In genomic region chr2:157040649-157041046, GRCm38 (mm10) we compare ENCODE assay signal across 25 mouse cellular contexts. TPM values are rescaled to one million over a fixed set of nuclear protein-coding genes. Genes with fewer than 3 reads are reported as not detected.
DNase-seq lines count a peak whose midpoint lies in the region; ATAC-seq and TF ChIP-seq lines count a peak whose summit lies in the region.
"Had no signal": no experiment of that assay in that cellular context is flagged by ENCODE, and none has a peak within 500 bp of the region (broad histone marks: within the 10 kb centered on the region; RNA-seq: fewer than 3 reads in every experiment).

No protein-coding gene starts in this region.

- H3K4me1 ChIP-seq in cerebellum, adult 2 months (ENCODE audit: control insufficient read depth, insufficient read depth, low read length), result peaks cover 45% of the 10 kb centered on the region
- H3K4me1 ChIP-seq in hindbrain, embryonic 13.5 days (replicated peaks), result peaks cover 19% of the 10 kb centered on the region
- H3K4me1 ChIP-seq in hindbrain, embryonic 10.5 days (replicated peaks), result no peaks in the 10 kb centered on the region
- H3K4me1 ChIP-seq in megakaryocyte, embryonic 14.5 days, result peaks cover 73% of the 10 kb centered on the region
- 0 out of 2 replicates have a peak, but pooled peaks cover 2% of the 10 kb centered on the region for H3K4me1 ChIP-seq in forebrain, embryonic 11.5 days (replicated peaks; ENCODE audit: control insufficient read depth, insufficient read depth, low read length)
- H3K4me1 ChIP-seq: embryonic facial prominence, embryonic 12.5 days; heart, embryonic 13.5 days; limb, embryonic 15.5 days; midbrain, embryonic 12.5 days had no signal

- no peak overlapping the region for H3K9ac ChIP-seq in hindbrain, embryonic 13.5 days
- H3K9ac ChIP-seq in forebrain, embryonic 11.5 days (ENCODE audit: low read length), result no peak overlapping the region
- H3K9ac ChIP-seq: embryonic facial prominence, embryonic 12.5 days; forebrain, postnatal 0 days; heart, embryonic 13.5 days; limb, embryonic 15.5 days; liver, embryonic 15.5 days; midbrain, embryonic 12.5 days had no signal

- TF ChIP-seq POLR2A in cerebellum, adult 2 months (IDR thresholded peaks at IDR 0.05; ENCODE audit: borderline replicate concordance, insufficient read depth, low read length), result no peak

- H3K36me3 ChIP-seq in hindbrain, embryonic 13.5 days, result peaks cover 80% of the 10 kb centered on the region
- H3K36me3 ChIP-seq in hindbrain, embryonic 10.5 days, result peaks cover 99% of the 10 kb centered on the region
- H3K36me3 ChIP-seq in megakaryocyte, embryonic 14.5 days (replicated peaks; ENCODE audit: low read length), result peaks cover 77% of the 10 kb centered on the region
- peaks cover 15% of the 10 kb centered on the region for H3K36me3 ChIP-seq in forebrain, embryonic 11.5 days (ENCODE audit: control insufficient read depth, insufficient read depth, low read length)

- peak overlapping the region; percentile 67 for H3K27ac ChIP-seq in cerebellum, adult 2 months (ENCODE audit: insufficient read depth, low read length)
- H3K27ac ChIP-seq in hindbrain, embryonic 13.5 days, result peak overlapping the region; percentile 60
- no peak overlapping the region for H3K27ac ChIP-seq in hindbrain, embryonic 10.5 days
- no peak overlapping the region for H3K27ac ChIP-seq in forebrain, embryonic 11.5 days (ENCODE audit: low read depth, low read length)
- H3K27ac ChIP-seq: embryonic facial prominence, embryonic 12.5 days; heart, embryonic 13.5 days; limb, embryonic 15.5 days; liver, embryonic 15.5 days; midbrain, embryonic 12.5 days had no signal

- 13% methylated on average over 17 of the region's 17 CpGs for WGBS in cerebellum, adult 2 months
- 84% methylated on average over 17 of the region's 17 CpGs for WGBS in hindbrain, embryonic 13.5 days
- WGBS in hindbrain, embryonic 10.5 days, result 88% methylated on average over 17 of the region's 17 CpGs
- 80% methylated on average over 17 of the region's 17 CpGs for WGBS in forebrain, embryonic 11.5 days

- 0 out of 2 replicates have a peak, but pooled peaks have one; percentile 3 for TF ChIP-seq CTCF in cerebellum, adult 2 months (IDR thresholded peaks at IDR 0.05; ENCODE audit: borderline replicate concordance, insufficient read depth, low read depth, low read length)

- no peak for DNase-seq in cerebellum, adult 2 months
- DNase-seq in cerebellum, adult 8-10 months, result no peak
- DNase-seq in hindbrain, embryonic 10.5 days (ENCODE audit: low spot score), result no peak
- no peak for DNase-seq in forebrain, embryonic 11.5 days (ENCODE audit: low spot score)

- no peak overlapping the region for H3K4me2 ChIP-seq in hindbrain, embryonic 13.5 days
- no peak overlapping the region for H3K4me2 ChIP-seq in forebrain, embryonic 11.5 days (ENCODE audit: low read depth, low read length, severe bottlenecking)
- H3K4me2 ChIP-seq: embryonic facial prominence, embryonic 12.5 days; heart, embryonic 13.5 days; limb, embryonic 15.5 days; liver, embryonic 15.5 days; midbrain, embryonic 12.5 days had no signal

- no peaks in the 10 kb centered on the region for H3K27me3 ChIP-seq in cerebellum, adult 2 months (ENCODE audit: control insufficient read depth, insufficient read depth, low read length)
- no peaks in the 10 kb centered on the region for H3K27me3 ChIP-seq in hindbrain, embryonic 13.5 days
- H3K27me3 ChIP-seq in hindbrain, embryonic 10.5 days (ENCODE audit: insufficient read depth, poor library complexity, severe bottlenecking), result no peaks in the 10 kb centered on the region
- H3K27me3 ChIP-seq in megakaryocyte, embryonic 14.5 days (replicated peaks), result peaks cover 2% of the 10 kb centered on the region
- no peaks in the 10 kb centered on the region for H3K27me3 ChIP-seq in forebrain, embryonic 11.5 days (ENCODE audit: control insufficient read depth, insufficient read depth, low read length)
- H3K27me3 ChIP-seq: embryonic facial prominence, embryonic 12.5 days; heart, embryonic 13.5 days; limb, embryonic 15.5 days; liver, embryonic 15.5 days; midbrain, embryonic 12.5 days had no signal

- no peak for ATAC-seq in hindbrain, embryonic 13.5 days (ENCODE audit: low FRiP score)
- no peak for ATAC-seq in megakaryocyte, adult 5-6 weeks (ENCODE audit: poor library complexity, severe bottlenecking)
- ATAC-seq in erythroid progenitor cell, adult 5-6 weeks (replicated peaks; ENCODE audit: low FRiP score, poor library complexity, severe bottlenecking), result 0 out of 2 replicates have a peak, but pooled peaks have one; percentile 20
- no peak for ATAC-seq in forebrain, embryonic 11.5 days (replicated peaks; ENCODE audit: low FRiP score)

- 0 out of 2 replicates have a peak, but pooled peaks cover 6% of the 10 kb centered on the region for H3K9me3 ChIP-seq in hindbrain, embryonic 13.5 days
- peaks cover 8% of the 10 kb centered on the region; the same call in 1 of the 2 replicates for H3K9me3 ChIP-seq in hindbrain, embryonic 10.5 days
- H3K9me3 ChIP-seq in megakaryocyte, embryonic 14.5 days, result peaks cover 11% of the 10 kb centered on the region
- H3K9me3 ChIP-seq in forebrain, embryonic 11.5 days (ENCODE audit: control insufficient read depth, low read length), result no peaks in the 10 kb centered on the region; the same call in 1 of the 2 replicates
- H3K9me3 ChIP-seq: embryonic facial prominence, embryonic 12.5 days; limb, embryonic 15.5 days; liver, embryonic 15.5 days; midbrain, embryonic 12.5 days had no signal

- no peak overlapping the region for H3K4me3 ChIP-seq in cerebellum, adult 2 months (replicated peaks; ENCODE audit: insufficient read depth, low read depth, low read length)
- H3K4me3 ChIP-seq in hindbrain, embryonic 13.5 days, result no peak overlapping the region
- H3K4me3 ChIP-seq in hindbrain, embryonic 10.5 days, result no peak overlapping the region
- H3K4me3 ChIP-seq in megakaryocyte, embryonic 14.5 days (replicated peaks), result peak overlapping the region; percentile 9
- no peak overlapping the region for H3K4me3 ChIP-seq in forebrain, embryonic 11.5 days (ENCODE audit: low read depth, low read length)
- H3K4me3 ChIP-seq: embryonic facial prominence, embryonic 12.5 days; heart, embryonic 13.5 days; limb, embryonic 15.5 days; liver, embryonic 15.5 days; midbrain, embryonic 12.5 days had no signal

RNA-seq across cellular contexts. Expression of gene Dsn1, which starts 33.7 kb away (rescaled TPM):
- 4.6 and 4.8 TPM in 2 replicates for polyA plus RNA-seq in cerebellum, adult 2 months (2012; rRNA removed)
- 12.3 and 13.2 TPM in 2 replicates for polyA plus RNA-seq in hindbrain, embryonic 13.5 days (2015; fragmentation: Nextera tagmentation; extraction: Ambion mirVana)
- polyA plus RNA-seq in hindbrain, embryonic 10.5 days (2016; fragmentation: Nextera tagmentation; extraction: Ambion mirVana), result 44.1 and 51.2 TPM in 2 replicates
- 0.73 TPM in 1 of 2 replicates, not detected in the other for polyA plus RNA-seq in megakaryocyte, embryonic 14.5 days (2012; ENCODE audit: insufficient read depth, low replicate concordance)
- total RNA-seq in megakaryocyte, adult 5-6 weeks (2015), result 13.3 and 14.6 TPM in 2 replicates
- total RNA-seq in megakaryocyte, adult 5-6 weeks (2017), result 36.4 and 47.0 TPM in 2 replicates
- 56.9 and 59.5 TPM in 2 replicates for total RNA-seq in erythroid progenitor cell, adult 5-6 weeks (2015; ENCODE audit: low replicate concordance)
- 62.4 and 101 TPM in 2 replicates for total RNA-seq in erythroid progenitor cell, adult 5-6 weeks (2017; ENCODE audit: low replicate concordance)
- polyA plus RNA-seq in forebrain, embryonic 11.5 days (2014; fragmentation: Nextera tagmentation; extraction: Ambion mirVana), result 59.1 and 64.4 TPM in 2 replicates

RNA-seq across cellular contexts. Expression of gene Soga1, which starts 38.4 kb away (rescaled TPM):
- 38.3 and 50.1 TPM in 2 replicates for polyA plus RNA-seq in cerebellum, adult 2 months (2012; rRNA removed)
- 6.2 and 6.4 TPM in 2 replicates for polyA plus RNA-seq in hindbrain, embryonic 13.5 days (2015; fragmentation: Nextera tagmentation; extraction: Ambion mirVana)
- polyA plus RNA-seq in hindbrain, embryonic 10.5 days (2016; fragmentation: Nextera tagmentation; extraction: Ambion mirVana), result 3.7 and 4.0 TPM in 2 replicates
- polyA plus RNA-seq in megakaryocyte, embryonic 14.5 days (2012; ENCODE audit: insufficient read depth, low replicate concordance), result 3.8 and 5.8 TPM in 2 replicates
- total RNA-seq in megakaryocyte, adult 5-6 weeks (2015), result 1.1 and 1.3 TPM in 2 replicates
- 1.6 and 1.7 TPM in 2 replicates for total RNA-seq in megakaryocyte, adult 5-6 weeks (2017)
- total RNA-seq in erythroid progenitor cell, adult 5-6 weeks (2015; ENCODE audit: low replicate concordance), result 0.36 and 0.42 TPM in 2 replicates
- 2.8 and 3.6 TPM in 2 replicates for total RNA-seq in erythroid progenitor cell, adult 5-6 weeks (2017; ENCODE audit: low replicate concordance)
- polyA plus RNA-seq in forebrain, embryonic 11.5 days (2014; fragmentation: Nextera tagmentation; extraction: Ambion mirVana), result 8.1 and 8.2 TPM in 2 replicates

RNA-seq across cellular contexts. Expression of gene Tldc2, which starts 46.2 kb away (rescaled TPM):
- polyA plus RNA-seq in cerebellum, adult 2 months (2012; rRNA removed), result 6.0 and 7.1 TPM in 2 replicates
- polyA plus RNA-seq in hindbrain, embryonic 13.5 days (2015; fragmentation: Nextera tagmentation; extraction: Ambion mirVana), result not detected in 2 replicates
- not detected in 2 replicates for polyA plus RNA-seq in hindbrain, embryonic 10.5 days (2016; fragmentation: Nextera tagmentation; extraction: Ambion mirVana)
- not detected in 2 replicates for polyA plus RNA-seq in megakaryocyte, embryonic 14.5 days (2012; ENCODE audit: insufficient read depth, low replicate concordance)
- not detected in 2 replicates for total RNA-seq in megakaryocyte, adult 5-6 weeks (2015)
- not detected in 2 replicates for total RNA-seq in megakaryocyte, adult 5-6 weeks (2017)
- total RNA-seq in erythroid progenitor cell, adult 5-6 weeks (2015; ENCODE audit: low replicate concordance), result not detected in 2 replicates
- not detected in 2 replicates for total RNA-seq in erythroid progenitor cell, adult 5-6 weeks (2017; ENCODE audit: low replicate concordance)
- polyA plus RNA-seq in forebrain, embryonic 11.5 days (2014; fragmentation: Nextera tagmentation; extraction: Ambion mirVana), result not detected in 2 replicates
- total RNA-seq: adrenal gland, adult 18-20 months; adrenal gland, postnatal 4 days; forebrain, postnatal 0 days; hematopoietic stem cell, adult 5-6 weeks; layer of hippocampus, adult 8-10 months; left cerebral cortex, adult 18-20 months; left cerebral cortex, postnatal 36 days; neutrophil, adult 5-6 weeks had no signal
- polyA plus RNA-seq: embryonic facial prominence, embryonic 12.5 days; forebrain, postnatal 0 days; gonadal fat pad, adult 2 months; heart, embryonic 13.5 days; intestine, postnatal 0 days; limb, embryonic 15.5 days; liver, embryonic 15.5 days; midbrain, embryonic 12.5 days; stomach, embryonic 16.5 days; thymus, postnatal 0 days had no signal

RNA-seq across cellular contexts. Expression of gene Ndrg3, which starts 48.8 kb away (rescaled TPM):
- 782 and 861 TPM in 2 replicates for polyA plus RNA-seq in cerebellum, adult 2 months (2012; rRNA removed)
- 90.3 and 95.0 TPM in 2 replicates for polyA plus RNA-seq in hindbrain, embryonic 13.5 days (2015; fragmentation: Nextera tagmentation; extraction: Ambion mirVana)
- 44.8 and 49.3 TPM in 2 replicates for polyA plus RNA-seq in hindbrain, embryonic 10.5 days (2016; fragmentation: Nextera tagmentation; extraction: Ambion mirVana)
- polyA plus RNA-seq in megakaryocyte, embryonic 14.5 days (2012; ENCODE audit: insufficient read depth, low replicate concordance), result 1.1 and 3.3 TPM in 2 replicates
- 22.4 and 28.5 TPM in 2 replicates for total RNA-seq in megakaryocyte, adult 5-6 weeks (2015)
- total RNA-seq in megakaryocyte, adult 5-6 weeks (2017), result 23.9 and 27.3 TPM in 2 replicates
- total RNA-seq in erythroid progenitor cell, adult 5-6 weeks (2015; ENCODE audit: low replicate concordance), result 16.6 and 21.4 TPM in 2 replicates
- 11.7 and 14.6 TPM in 2 replicates for total RNA-seq in erythroid progenitor cell, adult 5-6 weeks (2017; ENCODE audit: low replicate concordance)
- 51.1 and 51.5 TPM in 2 replicates for polyA plus RNA-seq in forebrain, embryonic 11.5 days (2014; fragmentation: Nextera tagmentation; extraction: Ambion mirVana)

Comparison
In these comparisons a context has a peak if more than half of its experiments do, and no peak if none do; other contexts are left out.
1. H3K27ac ChIP-seq: peak in cerebellum, adult 2 months (single experiment) and hindbrain, embryonic 13.5 days (single experiment); none in hindbrain, embryonic 10.5 days (single experiment) and forebrain, embryonic 11.5 days (single experiment).